In genomic region chr12:59010482-59010881, GRCm38 (mm10) we compare ENCODE assay signal across 8 mouse cellular contexts. TPM values are rescaled to one million over a fixed set of nuclear protein-coding genes. Genes with fewer than 3 reads are reported as not detected.
DNase-seq lines count a peak whose midpoint lies in the region; ATAC-seq and TF ChIP-seq lines count a peak whose summit lies in the region.

No protein-coding gene starts in this region.

- H3K36me3 ChIP-seq in embryonic facial prominence, embryonic 12.5 days: peaks cover 16% of the 10 kb centered on the region
- H3K36me3 ChIP-seq in midbrain, postnatal 0 days (ENCODE audit: insufficient read depth, low read length): peaks cover 10% of the 10 kb centered on the region; the same call in 1 of the 2 replicates

- H3K4me1 ChIP-seq in embryonic facial prominence, embryonic 12.5 days: peaks cover 20% of the 10 kb centered on the region
- peaks cover 2% of the 10 kb centered on the region; the same call in 1 of the 2 replicates for H3K4me1 ChIP-seq in midbrain, postnatal 0 days (ENCODE audit: insufficient read depth, low read length)

- H3K27ac ChIP-seq in embryonic facial prominence, embryonic 12.5 days: no peak overlapping the region
- H3K27ac ChIP-seq in midbrain, postnatal 0 days (ENCODE audit: low read depth, low read length): no peak overlapping the region

- no peaks in the 10 kb centered on the region for H3K9me3 ChIP-seq in embryonic facial prominence, embryonic 12.5 days
- H3K9me3 ChIP-seq in midbrain, postnatal 0 days (ENCODE audit: low read length): no peaks in the 10 kb centered on the region

- ATAC-seq in embryonic facial prominence, embryonic 12.5 days (ENCODE audit: insufficient number of reproducible peaks, insufficient read depth, low FRiP score, low TSS enrichment): no peak
- ATAC-seq in midbrain, postnatal 0 days (ENCODE audit: low FRiP score): no peak

- no peaks in the 10 kb centered on the region for H3K27me3 ChIP-seq in embryonic facial prominence, embryonic 12.5 days
- H3K27me3 ChIP-seq in midbrain, postnatal 0 days (ENCODE audit: insufficient read depth, low read length): no peaks in the 10 kb centered on the region

- no peak overlapping the region for H3K9ac ChIP-seq in embryonic facial prominence, embryonic 12.5 days
- H3K9ac ChIP-seq in midbrain, postnatal 0 days (replicated peaks; ENCODE audit: low read length, poor library complexity, severe bottlenecking): no peak overlapping the region

- peak overlapping the region; percentile 82 for H3K4me2 ChIP-seq in embryonic facial prominence, embryonic 12.5 days (replicated peaks)
- peak overlapping the region; percentile 76 for H3K4me2 ChIP-seq in midbrain, postnatal 0 days (ENCODE audit: low read depth, low read length, poor library complexity, severe bottlenecking)

- peak; percentile 43 for DNase-seq in cerebellum, adult 9-10 months
- DNase-seq in cerebellum, adult 11 months: no peak
- DNase-seq in 416B (ENCODE audit: low read depth): peak; percentile 44
- DNase-seq in kidney, postnatal 4 days: peak; percentile 32 to 36
- DNase-seq in midbrain, postnatal 0 days (ENCODE audit: low spot score): peak; percentile 2
- DNase-seq in right cerebral cortex, postnatal 25 days: no peak
- DNase-seq in layer of hippocampus, postnatal 25 days (ENCODE audit: extremely low spot score in 1 of 2, low spot score in 1 of 2): no peak

- 76% methylated on average over 2 of the region's 2 CpGs for WGBS in embryonic facial prominence, embryonic 12.5 days
- WGBS in midbrain, postnatal 0 days: 79% methylated on average over 2 of the region's 2 CpGs

- TF ChIP-seq CTCF in midbrain, postnatal 0 days (IDR thresholded peaks at IDR 0.05): peak; percentile 48

- H3K4me3 ChIP-seq in embryonic facial prominence, embryonic 12.5 days: peak overlapping the region; percentile 84
- H3K4me3 ChIP-seq in midbrain, postnatal 0 days (ENCODE audit: low read depth, low read length): no peak overlapping the region

RNA-seq across cellular contexts. Expression of gene Sec23a, which starts 1.3 kb away (rescaled TPM):
- polyA plus RNA-seq in embryonic facial prominence, embryonic 12.5 days (2016; fragmentation: Nextera tagmentation; extraction: Ambion mirVana): 90.9 and 97.6 TPM in 2 replicates
- total RNA-seq in midbrain, postnatal 0 days (2014; rRNA removed): 150 and 156 TPM in 2 replicates
- polyA plus RNA-seq in midbrain, postnatal 0 days (2015; fragmentation: Nextera tagmentation; extraction: Ambion mirVana): 92.3 and 94.1 TPM in 2 replicates
- total RNA-seq in layer of hippocampus, postnatal 25 days (2021): 100 to 1,000 TPM; 101 to 104 TPM

RNA-seq across cellular contexts. Expression of gene Gemin2, which starts 2.7 kb away (rescaled TPM):
- 34.2 and 36.6 TPM in 2 replicates for polyA plus RNA-seq in embryonic facial prominence, embryonic 12.5 days (2016; fragmentation: Nextera tagmentation; extraction: Ambion mirVana)
- total RNA-seq in midbrain, postnatal 0 days (2014; rRNA removed): 3.9 and 6.9 TPM in 2 replicates
- 9.8 and 10.6 TPM in 2 replicates for polyA plus RNA-seq in midbrain, postnatal 0 days (2015; fragmentation: Nextera tagmentation; extraction: Ambion mirVana)
- total RNA-seq in layer of hippocampus, postnatal 25 days (2021): 1 to 10 TPM; 7.5 to 8.0 TPM

RNA-seq across cellular contexts. Expression of gene Trappc6b, which starts 50.8 kb away (rescaled TPM):
- polyA plus RNA-seq in embryonic facial prominence, embryonic 12.5 days (2016; fragmentation: Nextera tagmentation; extraction: Ambion mirVana): 78.4 and 82.9 TPM in 2 replicates
- total RNA-seq in midbrain, postnatal 0 days (2014; rRNA removed): 72.7 and 130 TPM in 2 replicates
- 177 and 181 TPM in 2 replicates for polyA plus RNA-seq in midbrain, postnatal 0 days (2015; fragmentation: Nextera tagmentation; extraction: Ambion mirVana)
- total RNA-seq in layer of hippocampus, postnatal 25 days (2021): 100 to 1,000 TPM; 110 to 111 TPM

RNA-seq across cellular contexts. Expression of gene Pnn, which starts 56.2 kb away (rescaled TPM):
- 115 and 128 TPM in 2 replicates for polyA plus RNA-seq in embryonic facial prominence, embryonic 12.5 days (2016; fragmentation: Nextera tagmentation; extraction: Ambion mirVana)
- total RNA-seq in midbrain, postnatal 0 days (2014; rRNA removed): 15.2 and 19.9 TPM in 2 replicates
- 66.9 and 86.1 TPM in 2 replicates for polyA plus RNA-seq in midbrain, postnatal 0 days (2015; fragmentation: Nextera tagmentation; extraction: Ambion mirVana)
- 10 to 100 TPM; 46.0 to 56.9 TPM for total RNA-seq in layer of hippocampus, postnatal 25 days (2021)

Comparison
In these comparisons a context has a peak if more than half of its experiments do, and no peak if none do; other contexts are left out.
1. DNase-seq: peak in cerebellum, adult 9-10 months (single experiment), 416B (single experiment), kidney, postnatal 4 days (2 of 2) and midbrain, postnatal 0 days (single experiment); none in cerebellum, adult 11 months (single experiment), right cerebral cortex, postnatal 25 days (single experiment) and layer of hippocampus, postnatal 25 days (0 of 2).